Mouse (Mus musculus) G1E (cell line): Measurements from ENCODE around the gene Cyp2d9. TPM values are rescaled to one million over a fixed set of nuclear protein-coding genes. Genes with fewer than 3 reads are reported as not detected.
"Not testable (repeated sequence)": the region's sequence is repeated elsewhere in the genome, so short reads cannot be mapped to it uniquely, and the experiment has no call there.

Experiments
- ATAC-seq: 2 replicates; pipeline ENCODE4 v1.8.0; 2016; ENCODE audit warnings: mild to moderate bottlenecking; ENCODE audit not compliant: insufficient number of reproducible peaks, poor library complexity, low FRiP score, severe bottlenecking; ENCODE audit errors: extremely low read depth
- DNase-seq: peaks from one replicate; pipeline ENCODE4 v3.0.0; 2012; ENCODE audit warnings: low spot score
- H3K27me3 ChIP-seq: 2 replicates; pipeline ENCODE4 v1.6.1; 2012; ENCODE audit warnings: mild to moderate bottlenecking, low read length, inconsistent platforms; ENCODE audit not compliant: insufficient read depth
- H3K36me3 ChIP-seq: replicated peaks from 2 replicates; pipeline ENCODE3; 2012; ENCODE audit warnings: mild to moderate bottlenecking, inconsistent platforms
- H3K4me1 ChIP-seq: 2 replicates; pipeline ENCODE4 v1.6.1; 2012; ENCODE audit warnings: low read depth, low read length, inconsistent platforms, mixed read lengths; ENCODE audit not compliant: insufficient read depth
- H3K4me3 ChIP-seq: 2 replicates; pipeline ENCODE4 v1.5.1; 2012; ENCODE audit warnings: low read depth, mild to moderate bottlenecking, inconsistent platforms, low read length, moderate library complexity, mixed read lengths
- H3K9me3 ChIP-seq: replicated peaks from 2 replicates; pipeline ENCODE4 v1.6.1; 2012; ENCODE audit warnings: inconsistent platforms
- CTCF ChIP-seq: IDR thresholded peaks from 2 replicates; pipeline ENCODE4 v1.5.1; 2012; ENCODE audit warnings: low read depth, low read length, inconsistent platforms, mixed read lengths
- GATA1 ChIP-seq: IDR thresholded peaks from 2 replicates; pipeline ENCODE4 v1.6.1; 2012; ENCODE audit warnings: borderline replicate concordance, low read length, inconsistent platforms, mixed read lengths
- GATA2 ChIP-seq: IDR thresholded peaks from 2 replicates; pipeline ENCODE4 v1.6.1; 2012; ENCODE audit warnings: low read depth, low read length, inconsistent platforms, borderline replicate concordance
- POLR2AphosphoS5 ChIP-seq: IDR thresholded peaks from 2 replicates; pipeline ENCODE4 v1.6.1; 2012; ENCODE audit warnings: low read depth, low read length, inconsistent platforms; ENCODE audit not compliant: insufficient replicate concordance
- TAL1 ChIP-seq: conservative IDR thresholded peaks from 2 replicates; pipeline ENCODE4 v1.6.1; 2012; ENCODE audit warnings: low read depth, low read length, inconsistent platforms, mixed read lengths
- polyA plus RNA-seq: library from polyadenylated mRNA; stranded (reverse); fragments of >175 nt; gene quantifications from 2 replicates; pipeline ENCODE4 v1.2.3, GENCODE M21; 2012
- total RNA-seq, 2 experiments: library from RNA; stranded (forward) in 1 of 2; stranded (reverse) in 1 of 2; fragments of 200-1000 nt in 1 of 2; fragments of >200 nt in 1 of 2; fragmentation: Nextera tagmentation in 1 of 2; gene quantifications; 2 replicates each; pipeline ENCODE4 v1.2.3; 2014 to 2017

Gene Cyp2d9
- total and polyA plus RNA-seq, 3 experiments, result 0.44 TPM; not detected in 2

DNA sequence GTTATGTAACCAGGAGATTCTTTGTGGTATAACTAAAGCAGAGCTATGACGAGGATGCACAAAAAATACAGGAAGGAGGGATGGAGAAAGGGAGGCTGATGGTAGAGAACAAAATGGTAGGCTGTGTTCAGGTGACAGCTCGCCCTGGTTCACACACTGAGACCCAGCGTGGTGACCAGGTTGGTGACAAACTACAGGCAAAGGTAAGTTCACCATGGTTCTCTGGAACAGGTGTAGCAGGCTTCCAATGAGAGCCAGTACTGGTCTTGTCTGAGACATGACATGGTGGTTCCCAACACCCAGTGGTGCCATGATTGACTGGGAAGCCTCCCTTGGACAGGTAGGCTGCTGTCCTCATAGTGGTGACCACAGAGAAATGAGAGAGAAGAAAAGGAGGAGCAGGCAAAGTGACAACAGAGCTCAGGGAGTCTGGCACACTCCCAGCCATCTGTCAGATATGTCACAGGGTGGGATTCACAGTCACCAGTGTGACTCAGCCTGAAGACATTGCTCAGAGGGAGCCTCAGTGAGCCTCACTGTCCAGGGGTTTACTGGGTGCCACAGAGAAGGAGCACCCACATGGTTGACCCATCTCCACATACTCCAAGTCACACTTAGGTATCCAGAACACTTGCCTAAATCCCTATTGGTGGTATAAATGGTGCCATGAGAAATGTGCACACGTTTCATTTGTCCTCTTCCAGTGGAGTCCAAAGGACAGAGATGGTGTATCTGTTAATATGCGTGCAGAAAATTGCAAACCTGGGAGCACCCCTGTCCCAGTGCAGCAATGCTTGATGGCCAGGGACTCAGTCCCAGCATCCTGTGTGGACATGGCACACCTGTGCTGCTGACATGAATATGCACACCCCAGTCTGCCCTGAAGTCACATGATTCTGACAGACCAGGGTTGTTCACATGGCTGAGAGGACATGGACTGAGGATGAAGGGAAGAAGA, 24.1 kb downstream of the Cyp2d9 start:
- no peak for DNase-seq

DNA sequence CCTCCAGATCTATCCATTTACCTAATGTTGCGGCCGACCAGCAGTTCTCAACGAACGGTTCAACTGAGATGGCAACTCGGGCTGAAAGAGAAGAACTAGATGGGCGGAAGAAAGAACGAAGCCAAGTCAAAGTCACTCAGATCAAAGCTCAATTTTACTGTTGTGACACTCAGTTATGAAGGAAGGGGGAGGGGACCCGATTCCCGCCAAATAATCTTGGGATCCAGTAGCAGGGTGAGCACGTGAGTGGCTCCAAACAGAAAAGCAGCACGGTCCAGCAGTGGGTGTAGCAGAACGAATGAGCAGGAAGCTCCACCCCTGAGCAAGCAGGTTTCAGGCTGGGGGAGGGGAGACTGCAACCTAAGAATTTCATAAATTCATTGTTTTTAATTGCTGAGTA, 26.0 kb downstream of the Cyp2d9 start:
- H3K4me3 ChIP-seq, H3K9me3 ChIP-seq, H3K36me3 ChIP-seq, DNase-seq, H3K27me3 ChIP-seq, H3K4me1 ChIP-seq, ATAC-seq: not testable (repeated sequence)

More for the DNA sequence above, 24.1 kb downstream of the Cyp2d9 start:
- TF ChIP-seq GATA2 (no peak), TAL1 (no peak), POLR2AphosphoS5 (no peak), GATA1 (no peak), CTCF (no peak)
- ATAC-seq, result no peak
- Histone ChIP-seq H3K9me3 (no peaks in the 10 kb centered on the region), H3K4me3 (no peak overlapping the region), H3K27me3 (0 out of 2 replicates have a peak, but pooled peaks cover 8% of the 10 kb centered on the region), H3K36me3 (no peaks in the 10 kb centered on the region), H3K4me1 (no peaks in the 10 kb centered on the region)

DNA sequence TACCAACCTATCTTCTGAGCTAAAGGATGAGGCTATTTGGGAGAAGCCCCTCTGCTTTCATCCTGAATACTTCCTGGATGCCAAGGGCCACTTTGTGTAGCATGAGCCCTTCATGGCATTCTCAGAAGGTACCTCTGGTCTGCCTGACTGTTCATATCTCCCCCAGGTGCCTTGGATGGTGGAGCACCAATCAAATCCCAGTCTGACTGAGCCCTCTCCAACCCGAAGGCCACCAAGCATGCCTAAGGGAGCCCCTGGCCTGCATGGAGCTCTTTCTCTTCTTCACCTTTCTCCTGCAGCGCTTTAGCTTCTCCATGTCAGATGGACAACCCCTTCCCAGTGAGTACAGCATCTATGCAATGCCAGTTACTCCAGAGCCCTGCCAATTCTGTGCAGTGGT, 31.5 kb downstream of the Cyp2d9 start:
- ATAC-seq (no peak), DNase-seq (no peak)
- no peak overlapping the region for H3K4me3 ChIP-seq
- TF ChIP-seq GATA2 (no peak), TAL1 (no peak), POLR2AphosphoS5 (no peak), CTCF (no peak), GATA1 (no peak)
- H3K9me3 ChIP-seq, result no peaks in the 10 kb centered on the region
- peaks cover 3% of the 10 kb centered on the region; the same call in 1 of the 2 replicates for H3K27me3 ChIP-seq
- no peaks in the 10 kb centered on the region for H3K36me3 ChIP-seq
- no peaks in the 10 kb centered on the region for H3K4me1 ChIP-seq

DNA sequence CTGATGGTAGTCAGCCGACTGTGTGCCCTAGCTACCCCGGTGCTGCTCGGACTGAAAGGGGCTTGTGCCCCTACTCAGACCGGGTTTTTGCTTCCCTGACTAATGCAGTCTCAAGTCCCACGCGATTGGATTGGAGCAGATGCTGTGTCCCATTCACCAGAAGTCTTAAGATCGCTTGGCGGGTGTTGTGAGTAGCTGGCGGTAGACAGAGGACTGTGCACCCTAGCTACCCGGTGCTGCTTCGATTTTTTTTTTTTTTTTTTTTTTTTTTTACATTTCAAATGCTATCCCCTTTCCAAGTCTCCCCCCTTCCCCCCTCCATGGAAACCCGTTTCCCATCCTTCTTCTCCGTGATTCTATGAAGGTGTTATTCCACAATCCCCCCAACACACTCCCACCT, 61.0 kb downstream of the Cyp2d9 start:
- ATAC-seq, H3K27me3 ChIP-seq, H3K4me1 ChIP-seq, DNase-seq, H3K36me3 ChIP-seq, H3K4me3 ChIP-seq, H3K9me3 ChIP-seq: not testable (repeated sequence)

Other genes with a start within 250 kb of the Cyp2d9 start
- gene Shisa8, start 220.6 kb upstream of the Cyp2d9 start, total RNA-seq (2014; fragmentation: Nextera tagmentation), result not detected in 2 replicates
- gene Shisa8, start 220.6 kb upstream of the Cyp2d9 start, total RNA-seq (2017), result 0.05 TPM in 1 of 2 replicates, not detected in the other
- gene Shisa8, start 220.6 kb upstream of the Cyp2d9 start, polyA plus RNA-seq, result not detected in 2 replicates
- gene Tnfrsf13c, start 209.1 kb upstream of the Cyp2d9 start, total RNA-seq (2014; fragmentation: Nextera tagmentation), result 1.6 and 2.4 TPM in 2 replicates
- 0.71 and 1.2 TPM in 2 replicates for gene Tnfrsf13c, start 209.1 kb upstream of the Cyp2d9 start, total RNA-seq (2017)
- 0.18 and 0.65 TPM in 2 replicates for gene Tnfrsf13c, start 209.1 kb upstream of the Cyp2d9 start, polyA plus RNA-seq
- 70.7 and 84.1 TPM in 2 replicates for gene Cenpm, start 188.7 kb upstream of the Cyp2d9 start, total RNA-seq (2014; fragmentation: Nextera tagmentation)
- 13.7 and 15.7 TPM in 2 replicates for gene Cenpm, start 188.7 kb upstream of the Cyp2d9 start, total RNA-seq (2017)
- gene Cenpm, start 188.7 kb upstream of the Cyp2d9 start, polyA plus RNA-seq, result 103 and 105 TPM in 2 replicates
- not detected in 2 replicates for gene 1500009C09Rik, start 181.0 kb upstream of the Cyp2d9 start, total RNA-seq (2014; fragmentation: Nextera tagmentation)
- not detected in 2 replicates for gene 1500009C09Rik, start 181.0 kb upstream of the Cyp2d9 start, total RNA-seq (2017)
- not detected in 2 replicates for gene 1500009C09Rik, start 181.0 kb upstream of the Cyp2d9 start, polyA plus RNA-seq
- gene Sept3, start 158.5 kb upstream of the Cyp2d9 start, total RNA-seq (2014; fragmentation: Nextera tagmentation), result not detected in 2 replicates
- gene Sept3, start 158.5 kb upstream of the Cyp2d9 start, total RNA-seq (2017), result 0.05 and 0.12 TPM in 2 replicates
- gene Sept3, start 158.5 kb upstream of the Cyp2d9 start, polyA plus RNA-seq, result not detected in 2 replicates
- not detected in 2 replicates for gene Wbp2nl, start 134.5 kb upstream of the Cyp2d9 start, total RNA-seq (2014; fragmentation: Nextera tagmentation)
- 0.11 TPM in 1 of 2 replicates, not detected in the other for gene Wbp2nl, start 134.5 kb upstream of the Cyp2d9 start, total RNA-seq (2017)
- not detected in 2 replicates for gene Wbp2nl, start 134.5 kb upstream of the Cyp2d9 start, polyA plus RNA-seq
- gene Naga, start 94.5 kb upstream of the Cyp2d9 start, total RNA-seq (2014; fragmentation: Nextera tagmentation), result 190 and 198 TPM in 2 replicates
- gene Naga, start 94.5 kb upstream of the Cyp2d9 start, total RNA-seq (2017), result 200 and 229 TPM in 2 replicates
- 274 and 333 TPM in 2 replicates for gene Naga, start 94.5 kb upstream of the Cyp2d9 start, polyA plus RNA-seq
- 50.8 and 67.8 TPM in 2 replicates for gene Pheta2, start 94.5 kb upstream of the Cyp2d9 start, total RNA-seq (2014; fragmentation: Nextera tagmentation)
- 37.9 and 42.2 TPM in 2 replicates for gene Pheta2, start 94.5 kb upstream of the Cyp2d9 start, total RNA-seq (2017)
- gene Pheta2, start 94.5 kb upstream of the Cyp2d9 start, polyA plus RNA-seq, result 12.5 and 18.8 TPM in 2 replicates
- 68.2 and 118 TPM in 2 replicates for gene Smdt1, start 94.5 kb upstream of the Cyp2d9 start, total RNA-seq (2014; fragmentation: Nextera tagmentation)
- gene Smdt1, start 94.5 kb upstream of the Cyp2d9 start, total RNA-seq (2017), result 115 and 129 TPM in 2 replicates
- 116 and 137 TPM in 2 replicates for gene Smdt1, start 94.5 kb upstream of the Cyp2d9 start, polyA plus RNA-seq
- gene Ndufa6, start 79.1 kb upstream of the Cyp2d9 start, total RNA-seq (2014; fragmentation: Nextera tagmentation), result 117 and 124 TPM in 2 replicates
- gene Ndufa6, start 79.1 kb upstream of the Cyp2d9 start, total RNA-seq (2017), result 344 and 364 TPM in 2 replicates
- gene Ndufa6, start 79.1 kb upstream of the Cyp2d9 start, polyA plus RNA-seq, result 215 and 331 TPM in 2 replicates
- gene Cyp2d22, start 53.2 kb upstream of the Cyp2d9 start, total RNA-seq (2014; fragmentation: Nextera tagmentation), result not detected in 2 replicates
- gene Cyp2d22, start 53.2 kb upstream of the Cyp2d9 start, total RNA-seq (2017), result 0.11 and 1.0 TPM in 2 replicates
- gene Cyp2d22, start 53.2 kb upstream of the Cyp2d9 start, polyA plus RNA-seq, result not detected in 2 replicates
- gene Cyp2d11, start 39.4 kb upstream of the Cyp2d9 start, total RNA-seq (2014; fragmentation: Nextera tagmentation), result not detected in 2 replicates
- gene Cyp2d11, start 39.4 kb upstream of the Cyp2d9 start, total RNA-seq (2017), result not detected in 2 replicates
- gene Cyp2d11, start 39.4 kb upstream of the Cyp2d9 start, polyA plus RNA-seq, result not detected in 2 replicates
- not detected in 2 replicates for gene Cyp2d10, start 26.2 kb upstream of the Cyp2d9 start, total RNA-seq (2014; fragmentation: Nextera tagmentation)
- gene Cyp2d10, start 26.2 kb upstream of the Cyp2d9 start, total RNA-seq (2017), result 0.05 TPM in 1 of 2 replicates, not detected in the other
- not detected in 2 replicates for gene Cyp2d10, start 26.2 kb upstream of the Cyp2d9 start, polyA plus RNA-seq
- gene Cyp2d12, start 121.6 kb downstream of the Cyp2d9 start, total RNA-seq (2014; fragmentation: Nextera tagmentation), result not detected in 2 replicates
- 0.11 TPM in 1 of 2 replicates, not detected in the other for gene Cyp2d12, start 121.6 kb downstream of the Cyp2d9 start, total RNA-seq (2017)
- gene Cyp2d12, start 121.6 kb downstream of the Cyp2d9 start, polyA plus RNA-seq, result not detected in 2 replicates
- gene Cyp2d34, start 187.5 kb downstream of the Cyp2d9 start, total RNA-seq (2014; fragmentation: Nextera tagmentation), result not detected in 2 replicates
- 0.06 and 0.11 TPM in 2 replicates for gene Cyp2d34, start 187.5 kb downstream of the Cyp2d9 start, total RNA-seq (2017)
- not detected in 2 replicates for gene Cyp2d34, start 187.5 kb downstream of the Cyp2d9 start, polyA plus RNA-seq